Mouse (Mus musculus) neutrophil, adult 65 days (primary cell): ENCODE data around the gene Olfr896-ps1. TPM values are rescaled to one million over a fixed set of nuclear protein-coding genes. Genes with fewer than 3 reads are reported as not detected.

Source experiments
- total RNA-seq: library from RNA; stranded (reverse); gene quantifications from 2 replicates; pipeline ENCODE4 v1.2.4, GENCODE M21; 2023

Gene Olfr896-ps1
- total RNA-seq: not detected in 2 replicates

GRCm38 (mm10) chr9:38290807-38291206 is at the start of gene Olfr896-ps1:
Olfr896-ps1 (plus strand) TSS chr9:38291107.

GRCm38 (mm10) chr9:38252474-38252873 is 38.4 kb upstream of the Olfr896-ps1 start, which contains the start of gene Olfr143:
Olfr143 (plus strand) TSS chr9:38252774.

GRCm38 (mm10) chr9:38267551-38267950 is 23.4 kb upstream of the Olfr896-ps1 start, which contains the start of gene Olfr895:
Olfr895 (plus strand) TSS chr9:38267851.

GRCm38 (mm10) chr9:38328760-38329159 is 37.9 kb downstream of the Olfr896-ps1 start, which contains the start of gene Olfr25:
Olfr25 (plus strand) TSS chr9:38329060.

Other genes starting within 250 kb of the Olfr896-ps1 start
- not detected in 2 replicates for gene Olfr884, start 244.6 kb upstream of the Olfr896-ps1 start, total RNA-seq
- gene Olfr885, start 229.8 kb upstream of the Olfr896-ps1 start, total RNA-seq: not detected in 2 replicates
- not detected in 2 replicates for gene Olfr887, start 207.0 kb upstream of the Olfr896-ps1 start, total RNA-seq
- not detected in 2 replicates for gene Olfr888, start 183.0 kb upstream of the Olfr896-ps1 start, total RNA-seq
- not detected in 2 replicates for gene Olfr889, start 175.9 kb upstream of the Olfr896-ps1 start, total RNA-seq
- gene Olfr890, start 148.6 kb upstream of the Olfr896-ps1 start, total RNA-seq: not detected in 2 replicates
- gene Olfr891, start 110.3 kb upstream of the Olfr896-ps1 start, total RNA-seq: not detected in 2 replicates
- gene Olfr893, start 82.7 kb upstream of the Olfr896-ps1 start, total RNA-seq: not detected in 2 replicates
- gene Olfr894, start 73.1 kb upstream of the Olfr896-ps1 start, total RNA-seq: not detected in 2 replicates
- gene Olfr143, start 38.3 kb upstream of the Olfr896-ps1 start, total RNA-seq: not detected in 2 replicates
- not detected in 2 replicates for gene Olfr895, start 23.3 kb upstream of the Olfr896-ps1 start, total RNA-seq
- not detected in 2 replicates for gene Olfr25, start 38.0 kb downstream of the Olfr896-ps1 start, total RNA-seq
- not detected in 2 replicates for gene Olfr898, start 57.3 kb downstream of the Olfr896-ps1 start, total RNA-seq
- gene Olfr250, start 75.8 kb downstream of the Olfr896-ps1 start, total RNA-seq: not detected in 2 replicates
- not detected in 2 replicates for gene Olfr251, start 86.0 kb downstream of the Olfr896-ps1 start, total RNA-seq
- gene Olfr147, start 110.6 kb downstream of the Olfr896-ps1 start, total RNA-seq: not detected in 2 replicates
- not detected in 2 replicates for gene Olfr901, start 138.3 kb downstream of the Olfr896-ps1 start, total RNA-seq
- gene Olfr902, start 156.5 kb downstream of the Olfr896-ps1 start, total RNA-seq: not detected in 2 replicates
- not detected in 2 replicates for gene Olfr904, start 172.0 kb downstream of the Olfr896-ps1 start, total RNA-seq
- gene Olfr905, start 180.0 kb downstream of the Olfr896-ps1 start, total RNA-seq: 0.14 TPM in 1 of 2 replicates, not detected in the other
- gene Olfr906, start 196.0 kb downstream of the Olfr896-ps1 start, total RNA-seq: not detected in 2 replicates
- not detected in 2 replicates for gene Olfr907, start 204.7 kb downstream of the Olfr896-ps1 start, total RNA-seq
- not detected in 2 replicates for gene Olfr911-ps1, start 230.5 kb downstream of the Olfr896-ps1 start, total RNA-seq
- not detected in 2 replicates for gene Olfr910, start 246.7 kb downstream of the Olfr896-ps1 start, total RNA-seq